Comparison of ENCODE assay signal across 33 mouse cellular contexts in the genomic region with DNA sequence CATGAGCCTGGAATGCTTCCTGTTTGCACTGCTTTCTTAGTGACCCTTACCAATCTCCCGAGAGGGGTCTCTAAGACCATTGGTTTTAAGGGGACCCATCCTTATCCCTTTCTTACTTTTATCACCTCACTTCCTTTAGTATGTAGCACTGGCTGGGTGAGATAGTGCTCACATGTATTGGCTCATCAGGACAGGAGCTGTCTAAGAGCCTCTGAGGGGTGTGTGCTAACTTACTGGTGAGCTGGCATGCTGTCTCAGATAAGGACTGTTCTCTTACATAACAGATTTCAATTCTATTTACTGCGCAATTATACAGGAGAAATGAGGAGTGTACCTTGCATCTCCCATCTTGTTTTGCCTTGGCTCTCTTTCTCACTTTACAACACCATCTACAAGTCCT. TPM values are rescaled to one million over a fixed set of nuclear protein-coding genes. Genes with fewer than 3 reads are reported as not detected.
A peak's percentile ranks its signal among the peaks of the same experiment; 100 is the strongest.
DNase-seq lines count a peak whose midpoint lies in the region; ATAC-seq and TF ChIP-seq lines count a peak whose summit lies in the region.
"Had no signal": no experiment of that assay in that cellular context is flagged by ENCODE, and none has a peak within 500 bp of the region (broad histone marks: within the 10 kb centered on the region; RNA-seq: fewer than 3 reads in every experiment).

No protein-coding gene starts in this region.

- no peaks in the 10 kb centered on the region for H3K27me3 ChIP-seq in intestine, embryonic 15.5 days (replicated peaks)
- no peaks in the 10 kb centered on the region for H3K27me3 ChIP-seq in liver, embryonic 12.5 days (replicated peaks)
- H3K27me3 ChIP-seq in liver, postnatal 0 days (ENCODE audit: insufficient read depth, low read length): no peaks in the 10 kb centered on the region
- H3K27me3 ChIP-seq: embryonic facial prominence, embryonic 13.5 days; heart, embryonic 13.5 days; limb, embryonic 15.5 days; lung, embryonic 15.5 days; neural tube, embryonic 15.5 days; stomach, embryonic 15.5 days had no signal

- no peak overlapping the region for H3K4me3 ChIP-seq in intestine, embryonic 15.5 days (replicated peaks)
- H3K4me3 ChIP-seq in liver, embryonic 12.5 days: no peak overlapping the region
- H3K4me3 ChIP-seq in liver, postnatal 0 days (ENCODE audit: low read depth, low read length): no peak overlapping the region
- H3K4me3 ChIP-seq: embryonic facial prominence, embryonic 13.5 days; heart, adult 2 months; heart, embryonic 13.5 days; limb, embryonic 10.5 days; limb, embryonic 15.5 days; lung, embryonic 15.5 days; neural tube, embryonic 15.5 days; stomach, embryonic 15.5 days had no signal

- H3K9ac ChIP-seq in intestine, embryonic 15.5 days: no peak overlapping the region
- H3K9ac ChIP-seq in liver, embryonic 12.5 days: no peak overlapping the region
- no peak overlapping the region for H3K9ac ChIP-seq in liver, postnatal 0 days (replicated peaks)
- H3K9ac ChIP-seq: embryonic facial prominence, embryonic 13.5 days; heart, embryonic 13.5 days; hindbrain, embryonic 14.5 days; limb, embryonic 15.5 days; lung, embryonic 15.5 days; neural tube, embryonic 15.5 days; stomach, embryonic 15.5 days had no signal

- peak; percentile 41; the same call in 1 of the 2 replicates for ATAC-seq in intestine, embryonic 15.5 days
- peak; percentile 97 for ATAC-seq in liver, embryonic 12.5 days
- ATAC-seq in liver, postnatal 0 days: peak; percentile 41; the same call in 1 of the 2 replicates
- ATAC-seq: inflammation-experienced regulatory T-cells, adult 6 months had no signal

- WGBS in intestine, embryonic 15.5 days: 81% methylated on average over 2 of the region's 2 CpGs
- WGBS in liver, embryonic 12.5 days (ENCODE audit: insufficient replicate concordance): 19% methylated on average over 2 of the region's 2 CpGs
- WGBS in liver, postnatal 0 days (ENCODE audit: insufficient replicate concordance): 48% methylated on average over 2 of the region's 2 CpGs

- DNase-seq in c-Kit-positive CD71-positive TER-119-negative erythroid progenitor cells, embryonic 14.5 days (ENCODE audit: low read depth): peak; percentile 25
- DNase-seq in liver, postnatal 0 days: no peak
- no peak for DNase-seq in T-cell, adult 2 months (ENCODE audit: low spot score)
- DNase-seq in gastrocnemius, postnatal 10 days: no peak
- no peak for DNase-seq in cerebellum, adult 9-10 months
- DNase-seq in right cerebral cortex, postnatal 25 days: no peak
- DNase-seq: adrenal gland, postnatal 25 days; cerebellum, adult 8-10 months; cerebellum, postnatal 36 days; gastrocnemius, postnatal 36 days; heart, adult 2 months; heart, postnatal 10 days; kidney, adult 9 months; kidney, postnatal 14 days; layer of hippocampus, adult 9-11 months; lung, postnatal 36 days; midbrain, embryonic 14.5 days; retina, postnatal 1 day; right cerebral cortex, postnatal 14 days; thymus, postnatal 14 days had no signal

- H3K4me2 ChIP-seq in intestine, embryonic 15.5 days (replicated peaks): no peak overlapping the region
- H3K4me2 ChIP-seq in liver, embryonic 12.5 days: peak overlapping the region; percentile 17; the same call in 1 of the 2 replicates
- no peak overlapping the region for H3K4me2 ChIP-seq in liver, postnatal 0 days (ENCODE audit: low read depth, low read length)
- H3K4me2 ChIP-seq: embryonic facial prominence, embryonic 13.5 days; heart, embryonic 13.5 days; hindbrain, embryonic 14.5 days; limb, embryonic 15.5 days; lung, embryonic 15.5 days; neural tube, embryonic 15.5 days; stomach, embryonic 15.5 days had no signal

- TF ChIP-seq EP300 in liver, postnatal 0 days (IDR thresholded peaks at IDR 0.05; ENCODE audit: low read depth): no peak

- no peaks in the 10 kb centered on the region for H3K4me1 ChIP-seq in intestine, embryonic 15.5 days (replicated peaks)
- H3K4me1 ChIP-seq in liver, embryonic 12.5 days: peaks cover 25% of the 10 kb centered on the region
- H3K4me1 ChIP-seq in liver, postnatal 0 days (ENCODE audit: insufficient read depth): no peaks in the 10 kb centered on the region
- H3K4me1 ChIP-seq: embryonic facial prominence, embryonic 13.5 days; heart, embryonic 13.5 days; limb, embryonic 15.5 days had no signal

- no peaks in the 10 kb centered on the region for H3K36me3 ChIP-seq in intestine, embryonic 15.5 days
- H3K36me3 ChIP-seq in liver, embryonic 12.5 days: no peaks in the 10 kb centered on the region
- H3K36me3 ChIP-seq in liver, postnatal 0 days (replicated peaks; ENCODE audit: insufficient read depth, low read length): no peaks in the 10 kb centered on the region
- H3K36me3 ChIP-seq: embryonic facial prominence, embryonic 13.5 days; heart, embryonic 13.5 days; limb, embryonic 10.5 days; limb, embryonic 15.5 days; lung, embryonic 15.5 days; neural tube, embryonic 15.5 days; stomach, embryonic 15.5 days had no signal

- no peak for TF ChIP-seq CTCF in liver, postnatal 0 days (IDR thresholded peaks at IDR 0.05; ENCODE audit: low read depth)

- no peaks in the 10 kb centered on the region for H3K9me3 ChIP-seq in intestine, embryonic 15.5 days
- no peaks in the 10 kb centered on the region for H3K9me3 ChIP-seq in liver, embryonic 12.5 days (replicated peaks)
- no peaks in the 10 kb centered on the region for H3K9me3 ChIP-seq in liver, postnatal 0 days (ENCODE audit: low read length)
- H3K9me3 ChIP-seq: embryonic facial prominence, embryonic 13.5 days; heart, embryonic 13.5 days; limb, embryonic 10.5 days; limb, embryonic 15.5 days; lung, embryonic 15.5 days; neural tube, embryonic 15.5 days; stomach, embryonic 15.5 days had no signal

- H3K27ac ChIP-seq in intestine, embryonic 15.5 days: no peak overlapping the region
- no peak overlapping the region for H3K27ac ChIP-seq in liver, embryonic 12.5 days
- H3K27ac ChIP-seq in liver, postnatal 0 days (ENCODE audit: low read depth): no peak overlapping the region
- H3K27ac ChIP-seq: embryonic facial prominence, embryonic 13.5 days; heart, adult 2 months; heart, embryonic 13.5 days; hindbrain, embryonic 14.5 days; limb, embryonic 10.5 days; limb, embryonic 15.5 days; lung, embryonic 15.5 days; neural tube, embryonic 15.5 days; stomach, embryonic 15.5 days had no signal

RNA-seq across cellular contexts. Expression of a gene that starts 7.7 kb away (rescaled TPM):
- 11.6 and 13.4 TPM in 2 replicates for polyA plus RNA-seq in intestine, embryonic 15.5 days (2015; fragmentation: Nextera tagmentation; extraction: Ambion mirVana)
- polyA plus RNA-seq in liver, embryonic 12.5 days (2016; fragmentation: Nextera tagmentation; extraction: Ambion mirVana): 0.04 and 0.08 TPM in 2 replicates
- polyA plus RNA-seq in liver, postnatal 0 days (2015; fragmentation: Nextera tagmentation; extraction: Ambion mirVana): 0.04 and 0.07 TPM in 2 replicates
- under 1 TPM; 0.07 to 0.09 TPM for total RNA-seq in gastrocnemius, postnatal 10 days (2021)
- total RNA-seq: gastrocnemius, postnatal 36 days; hematopoietic stem cell, adult 5-6 weeks; MEL had no signal
- polyA plus RNA-seq: heart, adult 2 months; inflammation-experienced regulatory T-cells, adult 6 months; midbrain, embryonic 14.5 days had no signal

Comparison
In these comparisons a context has a peak if more than half of its experiments do, and no peak if none do; other contexts are left out.
1. ATAC-seq: peak in every context shown above with its lines; median percentile 97 in liver, embryonic 12.5 days; 41 in intestine, embryonic 15.5 days; 41 in liver, postnatal 0 days.
2. RNA of a gene that starts 7.7 kb away (polyA plus RNA-seq): 11.6 to 13.4 TPM in intestine, embryonic 15.5 days; 0.04 to 0.08 TPM in liver, embryonic 12.5 days and 0.04 to 0.07 TPM in liver, postnatal 0 days; every median in the first group is over 10 times any median in the second.